Mouse (Mus musculus): Measurements from ENCODE around the gene Cmc1.

The Cmc1 gene

GRCm38 (mm10) chr9:118030252-118030651, 119.7 kb downstream of the Cmc1 start:
- DNase-seq (ENCODE audit: low spot score in 2 of 2), result no peak

GRCm38 (mm10) chr9:118029490-118029889, 120.5 kb downstream of the Cmc1 start:
- no peak for DNase-seq (ENCODE audit: low spot score in 2 of 2)

GRCm38 (mm10) chr9:118024966-118025365, 125.0 kb downstream of the Cmc1 start:
- DNase-seq (ENCODE audit: low spot score in 2 of 2), result no peak

Data from left cerebral cortex, adult 9 months (tissue).